Mouse (Mus musculus) bone marrow, adult 2 months (tissue): ENCODE results near the gene Fgd6.

Experiments
- CTCF ChIP-seq: fragments of 200-500 bp; IDR thresholded peaks from 2 replicates; pipeline ENCODE4 v1.5.1; 2011; ENCODE audit warnings: low read length, control low read depth; ENCODE audit not compliant: control insufficient read depth, insufficient read depth
- POLR2A ChIP-seq: fragments of 200-500 bp; IDR thresholded peaks from 2 replicates; pipeline ENCODE4 v1.6.1; 2011; ENCODE audit warnings: low read depth, mild to moderate bottlenecking, control low read depth, low read length, borderline replicate concordance; ENCODE audit not compliant: control insufficient read depth

DNA sequence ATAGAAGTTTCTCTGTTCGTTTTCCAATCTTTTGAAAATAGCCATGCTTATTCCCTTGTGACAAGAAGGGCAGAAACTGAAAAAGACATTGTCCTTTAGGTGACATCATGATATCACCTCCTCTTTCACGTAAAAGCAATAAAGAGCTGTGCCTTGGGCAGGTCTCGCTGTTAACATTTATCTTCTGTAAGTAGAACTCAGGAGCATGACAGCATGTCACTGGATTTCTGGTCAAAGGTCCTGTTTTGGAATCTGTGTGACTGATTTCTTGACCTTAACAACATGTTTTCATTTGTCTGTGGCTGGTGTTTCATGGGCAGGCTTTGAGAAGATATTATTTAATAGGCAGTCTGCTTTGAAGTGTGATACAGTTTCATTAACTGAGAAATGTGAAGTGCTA lies 44.9 kb downstream of the Fgd6 start:
- TF ChIP-seq CTCF (no peak), POLR2A (no peak)
